Mouse (Mus musculus): Measurements from ENCODE around the gene Olfm1. TPM values are rescaled to one million over a fixed set of nuclear protein-coding genes. Genes with fewer than 3 reads are reported as not detected.

The Olfm1 gene
- total and polyA plus RNA-seq, 3 experiments = 22.2 to 51.0 TPM; not detected in 1

DNA sequence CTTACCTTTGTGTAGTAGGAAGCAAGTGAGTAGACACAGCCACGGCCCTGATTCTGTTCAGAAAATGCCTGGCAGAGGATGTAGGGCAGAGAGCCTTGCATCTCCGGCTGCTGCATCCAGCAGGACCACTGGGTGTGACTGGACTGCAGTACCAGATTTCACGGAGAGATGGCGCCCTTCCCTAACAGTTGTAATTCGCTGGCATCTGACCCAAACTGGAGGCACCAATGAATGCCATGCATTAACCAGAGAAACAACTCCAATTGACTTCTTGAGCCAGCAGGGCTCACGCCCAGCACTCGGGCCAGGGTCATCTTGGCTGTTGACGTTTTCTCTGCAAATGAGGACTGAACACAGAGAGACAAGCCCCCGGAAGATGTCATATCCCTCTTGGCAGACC, 11.4 kb downstream of the Olfm1 start:
- H3K4me1 ChIP-seq (ENCODE audit: control insufficient read depth in 1 of 2, insufficient read depth in 2 of 2, low read length in 2 of 2) = peaks cover 3 to 6% of the 10 kb centered on the region in 2 experiments; a peak in 2 of 4 replicates
- H3K79me2 ChIP-seq (ENCODE audit: control insufficient read depth, insufficient read depth, low read length, poor library complexity) = peaks cover 7% of the 10 kb centered on the region
- 0 out of 2 replicates have a peak, but pooled peaks have one; percentile 6 for TF ChIP-seq BHLHE40 (IDR thresholded peaks at IDR 0.05; ENCODE audit: borderline replicate concordance, low read depth, low read length)
- TF ChIP-seq POLR2AphosphoS5 (IDR thresholded peaks at IDR 0.05; ENCODE audit: borderline replicate concordance, low read depth, low read length) = no peak
- no peak for TF ChIP-seq TBP (IDR thresholded peaks at IDR 0.05; ENCODE audit: low read depth, low read length)
- peak; percentile 93 for TF ChIP-seq ZC3H11A (IDR thresholded peaks at IDR 0.05; ENCODE audit: low read depth, low read length)
- TF ChIP-seq RAD21 (IDR thresholded peaks at IDR 0.05; ENCODE audit: low read depth, low read length) = peak; percentile 97
- TF ChIP-seq ETS1 (IDR thresholded peaks at IDR 0.05; ENCODE audit: low read depth, low read length) = 0 out of 2 replicates have a peak, but pooled peaks have one; percentile 18
- TF ChIP-seq TCF12 (IDR thresholded peaks at IDR 0.05; ENCODE audit: low read depth, low read length) = 0 out of 2 replicates have a peak, but pooled peaks have one; percentile 26
- peak; percentile 77 to 98 (median 97) for TF ChIP-seq CTCF (IDR thresholded peaks at IDR 0.05 in 2 of 3, conservative IDR thresholded peaks at IDR 0.05 in 1 of 3; ENCODE audit: control insufficient read depth in 1 of 3, insufficient read depth in 1 of 3, low read depth in 2 of 3, low read length in 3 of 3, poor library complexity in 1 of 3, severe bottlenecking in 1 of 3)
- no peak for TF ChIP-seq MAX (IDR thresholded peaks at IDR 0.05; ENCODE audit: low read length)
- 0 out of 2 replicates have a peak, but pooled peaks have one; percentile 31 for TF ChIP-seq MAZ (IDR thresholded peaks at IDR 0.05; ENCODE audit: low read depth, low read length)
- TF ChIP-seq MXI1 (IDR thresholded peaks at IDR 0.05; ENCODE audit: low read depth, low read length) = peak; percentile 24; the same call in 1 of the 2 replicates
- TF ChIP-seq SMC3 (IDR thresholded peaks at IDR 0.05; ENCODE audit: low read depth, low read length) = peak; percentile 92
- TF ChIP-seq GABPA (IDR thresholded peaks at IDR 0.05; ENCODE audit: low read depth, low read length) = no peak
- TF ChIP-seq MYC (IDR thresholded peaks at IDR 0.05; ENCODE audit: low read depth, low read length) = no peak
- TF ChIP-seq SIN3A (IDR thresholded peaks at IDR 0.05; ENCODE audit: low read length) = peak; percentile 54; the same call in 1 of the 2 replicates
- no peaks in the 10 kb centered on the region; a peak in 1 of 4 replicates for H3K36me3 ChIP-seq (ENCODE audit: control insufficient read depth in 1 of 2, insufficient read depth in 2 of 2, low read length in 2 of 2)
- H3K27ac ChIP-seq (ENCODE audit: control insufficient read depth, low read depth, low read length) = peak overlapping the region; percentile 44; the same call in 1 of the 2 replicates
- H3K4me3 ChIP-seq (ENCODE audit: control insufficient read depth in 1 of 2, insufficient read depth in 1 of 2, low read depth in 2 of 2, low read length in 2 of 2) = peak overlapping the region; percentile 57 to 96
- DNase-seq (ENCODE audit: low read depth, low spot score) = peak; percentile 89
- peaks cover 0 to 3% of the 10 kb centered on the region in 2 experiments; a peak in 3 of 4 replicates for H3K27me3 ChIP-seq (ENCODE audit: control insufficient read depth in 1 of 2, insufficient read depth in 2 of 2, low read length in 2 of 2)
- peak overlapping the region; percentile 24 for H3K9ac ChIP-seq (ENCODE audit: control insufficient read depth, low read depth, low read length, poor library complexity, severe bottlenecking)
- H3K9me3 ChIP-seq (replicated peaks; ENCODE audit: insufficient read depth, low read length) = no peaks in the 10 kb centered on the region

DNA sequence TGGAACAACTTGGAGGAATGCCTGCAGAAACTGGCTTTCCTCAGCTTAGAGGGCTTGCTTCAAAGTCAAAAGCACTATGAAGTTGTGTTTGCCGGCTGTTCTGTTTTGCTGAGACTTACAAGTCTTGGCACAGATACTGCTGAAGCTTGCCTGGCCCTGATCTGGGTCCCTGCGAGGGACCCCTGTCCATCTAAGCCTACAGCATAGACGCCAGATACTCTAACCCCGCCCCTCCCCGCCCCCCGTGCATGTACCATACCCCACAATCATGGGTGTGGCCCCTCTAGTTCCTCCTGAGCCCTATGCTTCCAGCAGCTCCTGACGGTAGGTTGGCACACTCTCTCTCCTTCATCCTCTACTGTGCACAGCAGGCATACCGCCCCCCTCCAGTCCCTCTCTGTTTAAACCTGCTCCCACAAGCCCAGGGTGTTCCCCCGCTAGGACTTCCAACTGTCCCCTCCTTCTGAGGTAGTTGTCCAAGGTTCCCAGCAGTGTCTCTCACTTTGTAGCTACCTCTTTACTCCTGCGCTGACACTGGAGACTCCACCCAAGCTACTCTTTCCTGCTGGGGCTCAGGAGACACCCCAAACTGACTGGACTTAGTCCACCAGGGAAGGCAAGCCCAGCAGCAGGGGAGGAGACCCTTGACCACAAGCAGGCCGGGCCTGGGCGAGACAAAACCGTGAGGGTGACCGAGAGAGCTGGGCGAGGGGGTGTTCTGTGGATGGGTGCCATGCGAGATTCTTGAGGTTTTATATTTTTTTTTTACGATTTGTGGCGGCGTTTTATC, 12.1 kb downstream of the Olfm1 start:
- TF ChIP-seq BHLHE40 (IDR thresholded peaks at IDR 0.05; ENCODE audit: borderline replicate concordance, low read depth, low read length) (no peak), USF2 (IDR thresholded peaks at IDR 0.05; ENCODE audit: borderline replicate concordance in 1 of 2, insufficient read depth in 1 of 2, low read depth in 1 of 2, low read length in 2 of 2) (no peak), RAD21 (IDR thresholded peaks at IDR 0.05; ENCODE audit: low read depth, low read length) (no peak), SIN3A (IDR thresholded peaks at IDR 0.05; ENCODE audit: low read length) (no peak), CHD2 (IDR thresholded peaks at IDR 0.05; ENCODE audit: low read length) (no peak), TBP (IDR thresholded peaks at IDR 0.05; ENCODE audit: low read depth, low read length) (0 out of 2 replicates have a peak, but pooled peaks have one; percentile 31), TCF12 (IDR thresholded peaks at IDR 0.05; ENCODE audit: low read depth, low read length) (0 out of 2 replicates have a peak, but pooled peaks have one; percentile 19), ZKSCAN1 (IDR thresholded peaks at IDR 0.05; ENCODE audit: low read depth, low read length) (no peak), UBTF (IDR thresholded peaks at IDR 0.05; ENCODE audit: borderline replicate concordance, insufficient read depth, low read depth, low read length) (no peak), MAZ (IDR thresholded peaks at IDR 0.05; ENCODE audit: low read depth, low read length) (no peak), HCFC1 (IDR thresholded peaks at IDR 0.05; ENCODE audit: low read depth, low read length) (no peak), ZMIZ1 (IDR thresholded peaks at IDR 0.05; ENCODE audit: low read depth, low read length) (no peak), JUND (IDR thresholded peaks at IDR 0.05; ENCODE audit: low read depth, low read length) (no peak), EP300 (IDR thresholded peaks at IDR 0.05; ENCODE audit: low read depth in 1 of 2, low read length in 2 of 2) (no peak), MYC (IDR thresholded peaks at IDR 0.05; ENCODE audit: low read depth, low read length) (no peak), ZNF384 (IDR thresholded peaks at IDR 0.05; ENCODE audit: low read depth, low read length) (no peak), SMC3 (IDR thresholded peaks at IDR 0.05; ENCODE audit: low read depth, low read length) (no peak), E2F4 (IDR thresholded peaks at IDR 0.05; ENCODE audit: borderline replicate concordance, low read depth, low read length) (no peak), MXI1 (IDR thresholded peaks at IDR 0.05; ENCODE audit: low read depth, low read length) (peak; percentile 42; the same call in 1 of the 2 replicates), POLR2A (IDR thresholded peaks at IDR 0.05; ENCODE audit: control insufficient read depth in 1 of 2, insufficient read depth in 1 of 2, low read depth in 1 of 2, low read length in 2 of 2, poor library complexity in 1 of 2) (0 out of 4 replicates have a peak, but pooled peaks of 1 of the 2 experiments have one; percentile 37)
- peaks cover 7% of the 10 kb centered on the region for H3K79me2 ChIP-seq (ENCODE audit: control insufficient read depth, insufficient read depth, low read length, poor library complexity)
- H3K36me3 ChIP-seq (ENCODE audit: control insufficient read depth in 1 of 2, insufficient read depth in 2 of 2, low read length in 2 of 2) = no peaks in the 10 kb centered on the region; a peak in 1 of 4 replicates
- H3K9me3 ChIP-seq (replicated peaks; ENCODE audit: insufficient read depth, low read length) = no peaks in the 10 kb centered on the region
- peaks cover 3 to 6% of the 10 kb centered on the region in 2 experiments; a peak in 2 of 4 replicates for H3K4me1 ChIP-seq (ENCODE audit: control insufficient read depth in 1 of 2, insufficient read depth in 2 of 2, low read length in 2 of 2)
- peak overlapping the region; percentile 57 to 96 for H3K4me3 ChIP-seq (ENCODE audit: control insufficient read depth in 1 of 2, insufficient read depth in 1 of 2, low read depth in 2 of 2, low read length in 2 of 2)
- H3K27ac ChIP-seq (ENCODE audit: control insufficient read depth, low read depth, low read length) = peak overlapping the region; percentile 58
- H3K9ac ChIP-seq (ENCODE audit: control insufficient read depth, low read depth, low read length, poor library complexity, severe bottlenecking) = peak overlapping the region; percentile 68
- peak; percentile 82 for DNase-seq (ENCODE audit: low read depth, low spot score)
- peaks cover 0 to 3% of the 10 kb centered on the region in 2 experiments; a peak in 3 of 4 replicates for H3K27me3 ChIP-seq (ENCODE audit: control insufficient read depth in 1 of 2, insufficient read depth in 2 of 2, low read length in 2 of 2)
